Mouse (Mus musculus): ENCODE data around the gene Hcn1. TPM values are rescaled to one million over a fixed set of nuclear protein-coding genes. Genes with fewer than 3 reads are reported as not detected.

The Hcn1 gene
- polyA plus RNA-seq, 1 experiment from 2014 or later = 0.19 TPM

- H3K9me3 ChIP-seq (ENCODE audit: control insufficient read depth, low read depth, low read length) = no peaks in the 10 kb centered on the region
- H3K4me2 ChIP-seq (replicated peaks; ENCODE audit: low read depth, low read length) = no peak overlapping the region
- no peaks in the 10 kb centered on the region for H3K27me3 ChIP-seq (ENCODE audit: control insufficient read depth, insufficient read depth, low read length)
- H3K9ac ChIP-seq (replicated peaks; ENCODE audit: low read depth, low read length) = no peak overlapping the region
- H3K27ac ChIP-seq (ENCODE audit: low read length) = no peak overlapping the region
- H3K4me3 ChIP-seq (ENCODE audit: low read depth, low read length) = no peak overlapping the region
- H3K36me3 ChIP-seq (ENCODE audit: control insufficient read depth, insufficient read depth, low read length) = no peaks in the 10 kb centered on the region
- H3K4me1 ChIP-seq (ENCODE audit: control insufficient read depth, insufficient read depth, low read length) = no peaks in the 10 kb centered on the region
- 88% methylated on average over 2 of the region's 2 CpGs for WGBS
- no peak for ATAC-seq (ENCODE audit: insufficient number of reproducible peaks, insufficient read depth, low FRiP score, low read depth)
These were observed 250.6 kb downstream of the Hcn1 start for GRCm38 (mm10) chr13:117852711-117853051.

DNA sequence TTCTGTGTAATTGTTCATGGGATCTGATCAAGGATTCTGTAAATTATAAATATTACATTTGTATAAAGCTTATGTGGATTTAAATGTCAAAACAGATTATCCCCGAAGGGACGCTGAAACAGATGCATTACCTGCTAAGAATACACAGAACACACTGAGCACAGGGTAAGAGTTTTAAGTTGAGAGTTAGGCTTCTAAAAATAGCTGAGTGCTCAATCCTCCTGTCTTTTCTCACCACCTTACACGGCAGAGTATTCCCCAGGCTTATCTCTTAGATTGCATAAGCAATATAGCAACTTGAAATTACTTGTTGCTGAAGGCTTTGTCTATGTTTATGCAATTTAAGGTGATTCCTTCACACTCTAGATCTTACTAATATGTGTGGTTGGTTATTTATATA lies 256.3 kb downstream of the Hcn1 start:
- no peak overlapping the region for H3K4me3 ChIP-seq (ENCODE audit: low read depth, low read length)
- H3K9me3 ChIP-seq (ENCODE audit: control insufficient read depth, low read depth, low read length) = no peaks in the 10 kb centered on the region
- H3K9ac ChIP-seq (replicated peaks; ENCODE audit: low read depth, low read length) = no peak overlapping the region
- no peak for ATAC-seq (ENCODE audit: insufficient number of reproducible peaks, insufficient read depth, low FRiP score, low read depth)
- H3K4me1 ChIP-seq (ENCODE audit: control insufficient read depth, insufficient read depth, low read length) = no peaks in the 10 kb centered on the region
- no peak overlapping the region for H3K4me2 ChIP-seq (replicated peaks; ENCODE audit: low read depth, low read length)
- H3K36me3 ChIP-seq (ENCODE audit: control insufficient read depth, insufficient read depth, low read length) = no peaks in the 10 kb centered on the region
- H3K27ac ChIP-seq (ENCODE audit: low read length) = no peak overlapping the region
- H3K27me3 ChIP-seq (ENCODE audit: control insufficient read depth, insufficient read depth, low read length) = no peaks in the 10 kb centered on the region
- 33% methylated on average over 3 of the region's 3 CpGs for WGBS

- no peak for ATAC-seq (ENCODE audit: insufficient number of reproducible peaks, insufficient read depth, low FRiP score, low read depth)
- Histone ChIP-seq H3K4me1 (ENCODE audit: control insufficient read depth, insufficient read depth, low read length) (no peaks in the 10 kb centered on the region), H3K27ac (ENCODE audit: low read length) (no peak overlapping the region), H3K27me3 (ENCODE audit: control insufficient read depth, insufficient read depth, low read length) (no peaks in the 10 kb centered on the region), H3K36me3 (ENCODE audit: control insufficient read depth, insufficient read depth, low read length) (no peaks in the 10 kb centered on the region), H3K9me3 (ENCODE audit: control insufficient read depth, low read depth, low read length) (no peaks in the 10 kb centered on the region), H3K4me3 (ENCODE audit: low read depth, low read length) (no peak overlapping the region), H3K4me2 (replicated peaks; ENCODE audit: low read depth, low read length) (no peak overlapping the region), H3K9ac (replicated peaks; ENCODE audit: low read depth, low read length) (no peak overlapping the region)
- 45% methylated on average over 8 of the region's 8 CpGs for WGBS
These were observed 275.7 kb downstream of the Hcn1 start for GRCm38 (mm10) chr13:117877787-117878186.

- Histone ChIP-seq H3K4me3 (ENCODE audit: low read depth, low read length) (no peak overlapping the region), H3K27me3 (ENCODE audit: control insufficient read depth, insufficient read depth, low read length) (no peaks in the 10 kb centered on the region), H3K36me3 (ENCODE audit: control insufficient read depth, insufficient read depth, low read length) (no peaks in the 10 kb centered on the region), H3K9ac (replicated peaks; ENCODE audit: low read depth, low read length) (no peak overlapping the region), H3K4me2 (replicated peaks; ENCODE audit: low read depth, low read length) (no peak overlapping the region), H3K27ac (ENCODE audit: low read length) (no peak overlapping the region), H3K9me3 (ENCODE audit: control insufficient read depth, low read depth, low read length) (no peaks in the 10 kb centered on the region), H3K4me1 (ENCODE audit: control insufficient read depth, insufficient read depth, low read length) (no peaks in the 10 kb centered on the region)
- ATAC-seq (ENCODE audit: insufficient number of reproducible peaks, insufficient read depth, low FRiP score, low read depth) = no peak
- WGBS = 64% methylated on average over 4 of the region's 4 CpGs
These were observed 278.5 kb downstream of the Hcn1 start for GRCm38 (mm10) chr13:117880471-117881225.

GRCm38 (mm10) chr13:117892076-117892475 lies 290.0 kb downstream of the Hcn1 start:
- no peak for ATAC-seq (ENCODE audit: insufficient number of reproducible peaks, insufficient read depth, low FRiP score, low read depth)
- WGBS = 77% methylated on average over 5 of the region's 5 CpGs

DNA sequence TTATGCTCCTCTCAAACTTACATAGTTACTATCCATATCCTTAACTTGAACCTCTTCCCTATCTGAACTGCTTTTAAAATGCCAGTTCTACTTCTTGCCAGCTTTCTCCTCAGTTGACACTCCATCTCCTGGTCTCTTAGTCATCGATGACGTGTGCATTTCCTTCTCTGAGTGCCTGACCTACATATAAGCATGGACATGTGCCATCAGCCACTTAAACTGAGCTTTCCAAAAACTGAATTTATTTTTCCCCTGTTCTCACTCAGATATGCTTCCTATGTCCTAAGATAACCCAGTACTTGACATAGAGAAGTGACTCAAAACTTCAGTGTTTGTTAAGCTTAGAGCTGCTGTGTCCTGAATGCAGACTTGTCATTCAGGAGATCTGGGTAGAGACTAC lies 295.9 kb downstream of the Hcn1 start:
- no peak overlapping the region for H3K27ac ChIP-seq (ENCODE audit: low read length)
- WGBS = 63% methylated on average over 2 of the region's 2 CpGs

More at GRCm38 (mm10) chr13:117892076-117892475, 290.0 kb downstream of the Hcn1 start:
- no peak overlapping the region for H3K27ac ChIP-seq (ENCODE audit: low read length)
- no peaks in the 10 kb centered on the region for H3K9me3 ChIP-seq (ENCODE audit: control insufficient read depth, low read depth, low read length)
- H3K4me1 ChIP-seq (ENCODE audit: control insufficient read depth, insufficient read depth, low read length) = no peaks in the 10 kb centered on the region
- no peak overlapping the region for H3K9ac ChIP-seq (replicated peaks; ENCODE audit: low read depth, low read length)
- H3K36me3 ChIP-seq (ENCODE audit: control insufficient read depth, insufficient read depth, low read length) = no peaks in the 10 kb centered on the region
- no peaks in the 10 kb centered on the region for H3K27me3 ChIP-seq (ENCODE audit: control insufficient read depth, insufficient read depth, low read length)
- H3K4me2 ChIP-seq (replicated peaks; ENCODE audit: low read depth, low read length) = no peak overlapping the region
- no peak overlapping the region for H3K4me3 ChIP-seq (ENCODE audit: low read depth, low read length)

GRCm38 (mm10) chr13:117907801-117908200 lies 305.7 kb downstream of the Hcn1 start:
- Histone ChIP-seq H3K27me3 (ENCODE audit: control insufficient read depth, insufficient read depth, low read length) (no peaks in the 10 kb centered on the region), H3K9me3 (ENCODE audit: control insufficient read depth, low read depth, low read length) (no peaks in the 10 kb centered on the region), H3K27ac (ENCODE audit: low read length) (no peak overlapping the region), H3K4me1 (ENCODE audit: control insufficient read depth, insufficient read depth, low read length) (no peaks in the 10 kb centered on the region), H3K4me2 (replicated peaks; ENCODE audit: low read depth, low read length) (no peak overlapping the region), H3K4me3 (ENCODE audit: low read depth, low read length) (no peak overlapping the region), H3K9ac (replicated peaks; ENCODE audit: low read depth, low read length) (no peak overlapping the region), H3K36me3 (ENCODE audit: control insufficient read depth, insufficient read depth, low read length) (no peaks in the 10 kb centered on the region)
- ATAC-seq (ENCODE audit: insufficient number of reproducible peaks, insufficient read depth, low FRiP score, low read depth) = no peak
- WGBS = 85% methylated on average over 3 of the region's 3 CpGs

More for the DNA sequence above, 295.9 kb downstream of the Hcn1 start:
- Histone ChIP-seq H3K9ac (replicated peaks; ENCODE audit: low read depth, low read length) (no peak overlapping the region), H3K4me3 (ENCODE audit: low read depth, low read length) (no peak overlapping the region), H3K9me3 (ENCODE audit: control insufficient read depth, low read depth, low read length) (no peaks in the 10 kb centered on the region), H3K4me1 (ENCODE audit: control insufficient read depth, insufficient read depth, low read length) (no peaks in the 10 kb centered on the region), H3K4me2 (replicated peaks; ENCODE audit: low read depth, low read length) (no peak overlapping the region), H3K27me3 (ENCODE audit: control insufficient read depth, insufficient read depth, low read length) (no peaks in the 10 kb centered on the region), H3K36me3 (ENCODE audit: control insufficient read depth, insufficient read depth, low read length) (no peaks in the 10 kb centered on the region)
- ATAC-seq (ENCODE audit: insufficient number of reproducible peaks, insufficient read depth, low FRiP score, low read depth) = no peak

GRCm38 (mm10) chr13:117929734-117930133 lies 327.6 kb downstream of the Hcn1 start:
- H3K9me3 ChIP-seq (ENCODE audit: control insufficient read depth, low read depth, low read length) = no peaks in the 10 kb centered on the region
- H3K27me3 ChIP-seq (ENCODE audit: control insufficient read depth, insufficient read depth, low read length) = no peaks in the 10 kb centered on the region
- no peak overlapping the region for H3K4me2 ChIP-seq (replicated peaks; ENCODE audit: low read depth, low read length)
- no peaks in the 10 kb centered on the region for H3K4me1 ChIP-seq (ENCODE audit: control insufficient read depth, insufficient read depth, low read length)
- no peak overlapping the region for H3K27ac ChIP-seq (ENCODE audit: low read length)
- no peaks in the 10 kb centered on the region for H3K36me3 ChIP-seq (ENCODE audit: control insufficient read depth, insufficient read depth, low read length)
- H3K4me3 ChIP-seq (ENCODE audit: low read depth, low read length) = no peak overlapping the region
- H3K9ac ChIP-seq (replicated peaks; ENCODE audit: low read depth, low read length) = no peak overlapping the region
- ATAC-seq (ENCODE audit: insufficient number of reproducible peaks, insufficient read depth, low FRiP score, low read depth) = peak; percentile 58; the same call in 1 of the 2 replicates
- whole genome bisulfite sequencing = 71% methylated on average over 4 of the region's 4 CpGs

DNA sequence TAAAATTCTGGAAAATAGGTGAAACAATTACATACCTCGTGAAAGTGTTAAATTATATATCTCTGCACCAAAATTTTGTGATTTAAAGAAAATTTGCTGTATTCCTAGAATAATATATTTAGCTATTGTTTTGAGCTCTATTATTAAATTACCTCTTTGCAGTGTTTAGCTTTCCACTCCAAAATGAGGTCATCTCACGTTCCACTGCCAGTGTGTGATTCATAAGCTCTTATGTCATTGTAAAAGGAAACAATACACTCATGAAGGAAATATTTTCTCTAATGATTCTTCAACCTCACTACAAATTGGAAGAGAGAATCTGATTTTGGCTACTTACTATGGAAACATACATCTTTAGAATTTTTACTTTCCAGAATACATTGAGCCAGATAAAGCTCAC lies 329.6 kb downstream of the Hcn1 start:
- 62% methylated on average over 2 of the region's 2 CpGs for WGBS
- no peak overlapping the region for H3K4me3 ChIP-seq (ENCODE audit: low read depth, low read length)
- no peaks in the 10 kb centered on the region for H3K36me3 ChIP-seq (ENCODE audit: control insufficient read depth, insufficient read depth, low read length)
- H3K27me3 ChIP-seq (ENCODE audit: control insufficient read depth, insufficient read depth, low read length) = no peaks in the 10 kb centered on the region
- H3K4me2 ChIP-seq (replicated peaks; ENCODE audit: low read depth, low read length) = no peak overlapping the region
- H3K9ac ChIP-seq (replicated peaks; ENCODE audit: low read depth, low read length) = no peak overlapping the region
- H3K27ac ChIP-seq (ENCODE audit: low read length) = no peak overlapping the region
- no peaks in the 10 kb centered on the region for H3K9me3 ChIP-seq (ENCODE audit: control insufficient read depth, low read depth, low read length)
- no peak for ATAC-seq (ENCODE audit: insufficient number of reproducible peaks, insufficient read depth, low FRiP score, low read depth)
- no peaks in the 10 kb centered on the region for H3K4me1 ChIP-seq (ENCODE audit: control insufficient read depth, insufficient read depth, low read length)
